Mouse (Mus musculus) granulocyte monocyte progenitor cell, adult 5-6 weeks (primary cell): ENCODE data around the gene Pard6a. TPM values are rescaled to one million over a fixed set of nuclear protein-coding genes. Genes with fewer than 3 reads are reported as not detected.

ENCODE experiments used
- ATAC-seq: replicated peaks from 2 replicates; pipeline ENCODE4 v1.8.0; 2016; ENCODE audit warnings: mild to moderate bottlenecking, moderate TSS enrichment, inconsistent platforms; ENCODE audit not compliant: poor library complexity, severe bottlenecking
- total RNA-seq, 2 experiments: library from RNA; stranded (forward) in 1 of 2; stranded (reverse) in 1 of 2; fragments of 200-712, 200-1000 nt in 1 of 2; fragments of >200 nt in 1 of 2; fragmentation: Nextera tagmentation in 1 of 2; gene quantifications; 2 replicates each; pipeline ENCODE4 v1.2.3; 2014 to 2017

Pard6a gene
- total RNA-seq, 2 experiments from 2014 or later, result 13.3 to 13.9 TPM

GRCm38 (mm10) chr8:105739216-105739615 lies 38.3 kb downstream of the Pard6a start:
- ATAC-seq, result no peak

GRCm38 (mm10) chr8:105743301-105743700 lies 42.4 kb downstream of the Pard6a start:
- ATAC-seq, result no peak

DNA sequence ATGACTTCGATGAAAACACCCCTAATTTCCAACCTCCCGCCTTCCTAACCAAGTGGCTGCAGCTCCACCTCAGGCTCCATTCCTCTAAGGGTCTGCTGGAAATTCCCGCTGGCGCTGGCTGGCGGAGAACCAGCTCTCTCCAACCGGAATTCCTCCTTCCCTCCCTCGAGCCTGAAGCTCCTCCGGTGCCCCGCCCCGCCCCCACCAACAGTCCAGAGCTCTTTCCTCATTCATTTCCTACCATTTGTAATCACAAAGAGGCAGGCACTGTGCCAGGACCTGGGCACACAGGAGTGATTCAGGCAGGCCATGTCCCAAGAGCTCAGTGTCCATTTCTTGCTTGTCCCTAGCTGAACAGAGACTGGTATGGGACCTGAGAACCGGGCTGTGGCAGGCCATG lies 49.7 kb downstream of the Pard6a start:
- ATAC-seq, result peak; percentile 56

Other genes starting within 250 kb of the Pard6a start
- gene Tppp3, start 229.6 kb upstream of the Pard6a start, total RNA-seq (2014; fragmentation: Nextera tagmentation), result not detected in 2 replicates
- not detected in 2 replicates for gene Tppp3, start 229.6 kb upstream of the Pard6a start, total RNA-seq (2017)
- 1.8 and 10.4 TPM in 2 replicates for gene Zdhhc1, start 204.2 kb upstream of the Pard6a start, total RNA-seq (2014; fragmentation: Nextera tagmentation)
- gene Zdhhc1, start 204.2 kb upstream of the Pard6a start, total RNA-seq (2017), result 3.6 and 4.6 TPM in 2 replicates
- not detected in 2 replicates for gene Hsd11b2, start 182.4 kb upstream of the Pard6a start, total RNA-seq (2014; fragmentation: Nextera tagmentation)
- not detected in 2 replicates for gene Hsd11b2, start 182.4 kb upstream of the Pard6a start, total RNA-seq (2017)
- gene Atp6v0d1, start 135.1 kb upstream of the Pard6a start, total RNA-seq (2014; fragmentation: Nextera tagmentation), result 112 and 132 TPM in 2 replicates
- gene Atp6v0d1, start 135.1 kb upstream of the Pard6a start, total RNA-seq (2017), result 47.1 and 47.3 TPM in 2 replicates
- gene Ripor1, start 95.9 kb upstream of the Pard6a start, total RNA-seq (2014; fragmentation: Nextera tagmentation), result 55.3 and 92.8 TPM in 2 replicates
- gene Ripor1, start 95.9 kb upstream of the Pard6a start, total RNA-seq (2017), result 5.4 and 10.1 TPM in 2 replicates
- gene Ctcf, start 64.6 kb upstream of the Pard6a start, total RNA-seq (2014; fragmentation: Nextera tagmentation), result 104 and 105 TPM in 2 replicates
- 84.1 and 107 TPM in 2 replicates for gene Ctcf, start 64.6 kb upstream of the Pard6a start, total RNA-seq (2017)
- gene Agrp, start 63.8 kb upstream of the Pard6a start, total RNA-seq (2014; fragmentation: Nextera tagmentation), result not detected in 2 replicates
- not detected in 2 replicates for gene Agrp, start 63.8 kb upstream of the Pard6a start, total RNA-seq (2017)
- gene Carmil2, start 14.9 kb upstream of the Pard6a start, total RNA-seq (2014; fragmentation: Nextera tagmentation), result 3.4 and 6.3 TPM in 2 replicates
- 0.86 and 2.1 TPM in 2 replicates for gene Carmil2, start 14.9 kb upstream of the Pard6a start, total RNA-seq (2017)
- gene Acd, start within 50 bp of the Pard6a start, total RNA-seq (2014; fragmentation: Nextera tagmentation), result 52.2 and 56.5 TPM in 2 replicates
- gene Acd, start within 50 bp of the Pard6a start, total RNA-seq (2017), result 22.4 and 33.3 TPM in 2 replicates
- gene 4933405L10Rik, start 6.5 kb downstream of the Pard6a start, total RNA-seq (2014; fragmentation: Nextera tagmentation), result not detected in 2 replicates
- gene 4933405L10Rik, start 6.5 kb downstream of the Pard6a start, total RNA-seq (2017), result not detected in 2 replicates
- 20.0 and 35.2 TPM in 2 replicates for gene Enkd1, start 7.1 kb downstream of the Pard6a start, total RNA-seq (2014; fragmentation: Nextera tagmentation)
- 14.5 and 16.2 TPM in 2 replicates for gene Enkd1, start 7.1 kb downstream of the Pard6a start, total RNA-seq (2017)
- 1.7 TPM in 1 of 2 replicates, not detected in the other for gene Gfod2, start 57.5 kb downstream of the Pard6a start, total RNA-seq (2014; fragmentation: Nextera tagmentation)
- 3.4 and 4.6 TPM in 2 replicates for gene Gfod2, start 57.5 kb downstream of the Pard6a start, total RNA-seq (2017)
- 12.9 and 16.7 TPM in 2 replicates for gene Ranbp10, start 126.2 kb downstream of the Pard6a start, total RNA-seq (2014; fragmentation: Nextera tagmentation)
- 7.2 and 8.3 TPM in 2 replicates for gene Ranbp10, start 126.2 kb downstream of the Pard6a start, total RNA-seq (2017)
- not detected in 2 replicates for gene Tsnaxip1, start 126.6 kb downstream of the Pard6a start, total RNA-seq (2014; fragmentation: Nextera tagmentation)
- not detected in 2 replicates for gene Tsnaxip1, start 126.6 kb downstream of the Pard6a start, total RNA-seq (2017)
- 21.4 and 22.0 TPM in 2 replicates for gene Cenpt, start 152.1 kb downstream of the Pard6a start, total RNA-seq (2014; fragmentation: Nextera tagmentation)
- 9.9 and 10.0 TPM in 2 replicates for gene Cenpt, start 152.1 kb downstream of the Pard6a start, total RNA-seq (2017)
- gene Thap11, start 154.0 kb downstream of the Pard6a start, total RNA-seq (2014; fragmentation: Nextera tagmentation), result 20.4 and 30.1 TPM in 2 replicates
- gene Thap11, start 154.0 kb downstream of the Pard6a start, total RNA-seq (2017), result 29.9 and 36.8 TPM in 2 replicates
- 158 and 185 TPM in 2 replicates for gene Nutf2, start 159.4 kb downstream of the Pard6a start, total RNA-seq (2014; fragmentation: Nextera tagmentation)
- gene Nutf2, start 159.4 kb downstream of the Pard6a start, total RNA-seq (2017), result 59.3 and 120 TPM in 2 replicates
- gene Edc4, start 179.7 kb downstream of the Pard6a start, total RNA-seq (2014; fragmentation: Nextera tagmentation), result 26.7 and 29.3 TPM in 2 replicates
- 26.4 and 42.3 TPM in 2 replicates for gene Edc4, start 179.7 kb downstream of the Pard6a start, total RNA-seq (2017)
- gene Nrn1l, start 192.4 kb downstream of the Pard6a start, total RNA-seq (2014; fragmentation: Nextera tagmentation), result 0.90 TPM in 1 of 2 replicates, not detected in the other
- gene Nrn1l, start 192.4 kb downstream of the Pard6a start, total RNA-seq (2017), result not detected in 2 replicates
- gene Pskh1, start 199.3 kb downstream of the Pard6a start, total RNA-seq (2014; fragmentation: Nextera tagmentation), result 18.0 and 28.1 TPM in 2 replicates
- 19.7 and 20.6 TPM in 2 replicates for gene Pskh1, start 199.3 kb downstream of the Pard6a start, total RNA-seq (2017)
- gene Ctrl, start 232.7 kb downstream of the Pard6a start, total RNA-seq (2014; fragmentation: Nextera tagmentation), result 2.9 and 5.5 TPM in 2 replicates
- gene Ctrl, start 232.7 kb downstream of the Pard6a start, total RNA-seq (2017), result 2.7 TPM in 1 of 2 replicates, not detected in the other
- gene Psmb10, start 237.3 kb downstream of the Pard6a start, total RNA-seq (2014; fragmentation: Nextera tagmentation), result 176 and 220 TPM in 2 replicates
- 71.7 and 92.7 TPM in 2 replicates for gene Psmb10, start 237.3 kb downstream of the Pard6a start, total RNA-seq (2017)
- gene Lcat, start 242.2 kb downstream of the Pard6a start, total RNA-seq (2014; fragmentation: Nextera tagmentation), result not detected in 2 replicates
- gene Lcat, start 242.2 kb downstream of the Pard6a start, total RNA-seq (2017), result not detected in 2 replicates